Mouse (Mus musculus) common myeloid progenitor, adult 5-6 weeks (primary cell): ENCODE data around the gene Pttg1. TPM values are rescaled to one million over a fixed set of nuclear protein-coding genes. Genes with fewer than 3 reads are reported as not detected.

Experiments used
- ATAC-seq: replicated peaks from 2 replicates; pipeline ENCODE4 v1.8.0; 2016; ENCODE audit warnings: low read depth, mild to moderate bottlenecking, moderate TSS enrichment, inconsistent platforms; ENCODE audit not compliant: poor library complexity, severe bottlenecking
- total RNA-seq: library from RNA; stranded (forward); fragments of 200-1000, 187-1606 nt; gene quantifications from 2 replicates; pipeline ENCODE4 v1.2.3, GENCODE M21; 2017

Gene Pttg1
- total RNA-seq, 1 experiment from 2014 or later: 48.4 TPM

DNA sequence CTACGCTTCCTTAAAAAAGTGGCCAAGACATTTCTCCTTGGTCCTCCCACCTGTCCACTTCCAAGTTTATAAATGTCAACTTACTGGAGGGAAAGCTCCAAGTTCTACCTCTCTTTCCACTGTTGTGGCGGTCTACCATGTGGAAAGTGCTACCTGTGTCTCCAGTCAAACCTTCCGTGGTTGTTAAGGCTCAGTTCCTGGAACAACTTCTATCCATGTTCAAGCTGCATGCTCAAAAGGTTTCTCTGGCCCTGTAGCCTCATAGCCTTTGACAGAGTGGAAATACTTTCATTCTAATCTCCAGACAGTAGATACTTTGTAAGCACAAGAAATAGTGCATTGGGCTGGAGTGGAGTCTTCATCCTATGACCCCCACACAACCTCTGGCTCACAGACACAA lies 46.6 kb downstream of the Pttg1 start:
- no peak for ATAC-seq

DNA sequence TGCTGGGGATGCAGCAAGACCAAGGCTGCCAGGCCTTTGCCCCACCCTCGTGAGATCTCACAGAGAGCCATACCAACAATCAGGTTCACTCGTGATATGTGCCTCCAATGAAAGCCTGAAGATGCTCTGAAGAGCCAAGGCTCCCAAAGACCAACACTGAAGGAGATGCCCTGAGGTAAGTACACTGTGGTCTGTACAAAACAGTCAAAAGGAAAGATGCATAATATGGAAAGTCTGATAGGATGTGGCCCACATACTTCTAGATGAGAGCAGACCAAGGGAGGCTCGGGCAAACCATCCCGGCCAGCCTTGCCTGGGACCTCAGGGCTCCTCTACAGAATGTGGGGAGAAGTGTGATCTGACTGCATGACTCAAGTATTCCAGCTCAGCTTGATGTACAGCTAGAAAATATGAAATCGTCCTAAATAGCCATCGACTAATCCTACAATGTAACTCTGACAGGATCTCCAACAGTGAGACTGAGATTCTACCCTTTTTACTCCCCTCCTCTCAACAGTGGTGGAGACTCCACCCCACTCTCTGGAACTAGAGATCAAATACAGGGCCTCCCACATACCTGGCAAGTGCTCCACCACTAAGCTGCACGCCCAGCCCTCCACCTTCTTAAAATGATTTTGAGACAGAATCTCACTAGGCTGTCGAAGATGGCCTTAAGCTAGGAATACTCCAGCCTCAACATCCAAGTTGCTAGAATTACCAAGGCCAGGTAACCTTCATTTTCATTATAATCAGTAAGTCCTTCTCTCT lies 48.8 kb downstream of the Pttg1 start:
- no peak for ATAC-seq

- ATAC-seq: no peak
Observed at GRCm38 (mm10) chr11:43376598-43376997, 49.5 kb downstream of the Pttg1 start.

- ATAC-seq: no peak
Observed at GRCm38 (mm10) chr11:43374956-43375355, 51.1 kb downstream of the Pttg1 start.

- no peak for ATAC-seq
Observed at GRCm38 (mm10) chr11:43373367-43373766, 52.7 kb downstream of the Pttg1 start.

GRCm38 (mm10) chr11:43371807-43372206 lies 54.2 kb downstream of the Pttg1 start:
- ATAC-seq: no peak

Other genes with a start within 250 kb of the Pttg1 start
- 86.7 and 97.6 TPM in 2 replicates for gene Slu7, start 7.5 kb upstream of the Pttg1 start, total RNA-seq
- gene C1qtnf2, start 48.0 kb upstream of the Pttg1 start, total RNA-seq: not detected in 2 replicates
- 0.69 TPM in 1 of 2 replicates, not detected in the other for gene Ccnjl, start 102.5 kb upstream of the Pttg1 start, total RNA-seq
- gene 4933415A04Rik, start 160.8 kb upstream of the Pttg1 start, total RNA-seq: 0.34 TPM in 1 of 2 replicates, not detected in the other
- not detected in 2 replicates for gene Fabp6, start 175.3 kb upstream of the Pttg1 start, total RNA-seq